Mouse (Mus musculus) left cerebral cortex, adult 2 months (tissue): ENCODE results near the gene E330014E10Rik. TPM values are rescaled to one million over a fixed set of nuclear protein-coding genes. Genes with fewer than 3 reads are reported as not detected.
"Not testable (repeated sequence)": the region's sequence is repeated elsewhere in the genome, so short reads cannot be mapped to it uniquely, and the experiment has no call there.

Experiments
- DNase-seq, 2 experiments: peaks; one replicate each; pipeline ENCODE4 v3.0.0; 2021 to 2022; ENCODE audit warnings: low spot score in 2 of 2, mixed read lengths in 1 of 2; ENCODE audit errors: extremely low spot score in 1 of 2
- H3K27ac ChIP-seq: fragments of 200-600 bp; 2 replicates; pipeline ENCODE4 v1.8.1; 2022
- H3K4me3 ChIP-seq: fragments of 200-600 bp; 2 replicates; pipeline ENCODE4 v1.8.1; 2022
- CTCF ChIP-seq: fragments of 200-600 bp; IDR thresholded peaks from 2 replicates; pipeline ENCODE4 v1.8.1; 2022; ENCODE audit warnings: antibody characterized with exemption, mild to moderate bottlenecking, moderate library complexity
- intact Hi-C: fragments of 180-260 bp; cut with DNase I; formaldehyde crosslinking; loops from one replicate; pipeline ENCODE4 v1.15.1; 2025
- long read RNA-seq, 2 experiments: library from polyadenylated mRNA; stranded (forward); transcript quantifications; one replicate each; pipeline ENCODE4 v2.0.0; 2021; ENCODE audit warnings: borderline mapping rate in 2 of 2
- total RNA-seq, 2 experiments: library from RNA; stranded (reverse); gene quantifications; 2 replicates each; pipeline ENCODE4 v1.2.3; 2021

E330014E10Rik gene
- not detected for total RNA-seq
- long read RNA-seq, experiment 1 = 0 reads
- long read RNA-seq, experiment 2 = 0 reads

DNA sequence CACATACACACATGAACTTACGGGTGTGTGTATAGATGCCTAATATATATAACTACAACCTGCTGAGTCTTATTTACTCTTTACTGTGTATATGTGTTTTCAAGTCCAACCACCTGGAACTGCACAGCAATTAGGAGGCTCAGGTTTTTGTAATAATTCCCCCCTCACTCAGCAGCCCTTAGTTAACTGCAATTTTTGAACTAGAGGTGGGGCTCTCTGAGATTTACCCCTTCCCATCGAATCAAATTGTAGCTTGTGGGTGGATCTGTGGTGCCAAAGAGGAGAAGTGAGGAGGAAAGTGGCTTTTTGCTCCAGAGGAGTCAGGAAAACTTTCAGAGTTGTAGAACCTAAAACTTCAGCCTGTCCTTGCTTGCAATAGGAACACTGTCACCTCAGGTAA, at the start of gene E330014E10Rik:
TSS of gene E330014E10Rik (plus strand) at position 301 of the 400 bp plus-strand sequence.
- DNase-seq, H3K27ac ChIP-seq, intact Hi-C loops: not testable (repeated sequence)

DNA sequence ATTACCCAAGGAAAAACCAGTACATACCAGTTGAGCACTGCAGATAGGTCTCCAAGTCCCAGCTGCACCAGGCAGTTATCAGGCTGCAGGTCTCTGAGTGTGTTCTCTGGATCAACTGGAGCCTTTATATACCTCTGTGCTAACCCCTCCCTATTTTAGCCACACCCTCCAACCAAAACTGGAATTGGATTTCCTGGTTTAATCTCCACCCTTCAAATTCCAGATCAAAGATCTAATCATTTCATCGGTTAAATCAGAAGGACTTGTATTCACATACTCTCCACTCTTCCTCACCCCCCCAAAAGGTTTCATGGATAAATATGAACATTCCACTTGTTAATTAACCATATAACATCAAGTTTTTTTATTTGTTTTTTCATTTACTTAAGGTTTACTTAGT, 39.7 kb upstream of the E330014E10Rik start, which contains the start of gene Gm7978:
TSS of gene Gm7978 (minus strand) at position 101 of the 400 bp plus-strand sequence.
- H3K4me3 ChIP-seq, intact Hi-C loops, H3K27ac ChIP-seq, DNase-seq: not testable (repeated sequence)

More for the DNA sequence above, at the start of gene E330014E10Rik:
- not testable (repeated sequence) for H3K4me3 ChIP-seq

DNA sequence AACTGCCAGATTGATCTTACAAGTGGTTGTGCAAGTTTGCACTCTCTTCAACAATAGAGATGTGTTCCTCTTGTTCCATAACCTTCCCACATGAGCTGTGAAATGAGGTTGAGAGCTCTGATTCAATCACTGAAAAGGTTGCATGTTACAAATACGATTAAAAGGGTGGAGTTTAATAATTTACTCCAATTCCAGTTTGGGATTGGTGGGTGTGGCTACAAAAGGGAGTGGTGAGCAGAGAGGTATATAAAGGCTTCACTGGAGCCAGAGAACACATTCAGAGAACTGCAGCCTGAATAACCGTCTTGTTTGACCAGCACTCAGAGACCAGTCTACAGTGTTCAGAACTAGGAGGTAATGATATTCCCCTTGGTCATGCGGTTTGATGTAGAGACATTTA, 34.1 kb upstream of the E330014E10Rik start, which contains the start of gene Gm7982:
TSS of gene Gm7982 (plus strand) at position 301 of the 400 bp plus-strand sequence.
- H3K27ac ChIP-seq, H3K4me3 ChIP-seq, DNase-seq, intact Hi-C loops: not testable (repeated sequence)

DNA sequence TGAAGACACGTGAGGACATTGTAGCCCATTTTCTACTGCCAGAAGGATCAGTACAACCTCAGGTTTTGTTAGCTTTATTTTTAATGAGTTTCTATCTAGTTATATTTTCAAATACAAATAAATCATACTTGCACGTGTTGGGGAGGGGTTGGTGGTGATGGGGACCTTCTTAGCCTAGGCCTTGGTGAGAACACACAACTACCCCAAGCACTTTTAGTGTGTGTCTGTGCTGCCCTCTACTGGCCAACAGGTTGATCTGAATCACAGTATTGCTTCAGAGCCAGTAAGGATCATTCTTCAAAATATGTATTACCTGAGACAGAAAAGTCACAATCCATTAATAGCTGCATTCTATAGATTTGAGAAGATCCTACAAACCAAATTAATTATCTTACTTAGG, 35.1 kb downstream of the E330014E10Rik start:
- H3K4me3 ChIP-seq, H3K27ac ChIP-seq, DNase-seq, intact Hi-C loops: not testable (repeated sequence)

DNA sequence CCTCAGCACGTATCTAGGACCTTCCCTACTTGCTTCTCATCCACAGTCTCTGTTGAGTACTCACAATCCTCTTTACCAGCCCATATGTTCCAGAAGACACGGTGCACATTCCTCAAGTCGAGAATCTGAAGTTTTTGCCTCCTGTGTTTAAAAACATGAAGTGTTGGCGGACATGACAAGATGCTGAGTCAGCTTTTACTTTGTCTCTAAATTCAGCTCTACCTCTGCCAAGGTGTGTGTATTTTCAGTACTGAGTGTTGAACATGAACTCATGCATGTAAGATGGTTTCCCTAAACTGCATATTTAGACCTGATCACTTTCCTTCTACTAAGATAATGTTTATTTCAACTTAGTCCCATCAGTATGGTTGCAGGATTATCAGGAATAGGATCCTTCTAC, 60.8 kb downstream of the E330014E10Rik start:
- intact Hi-C loops = no loop called here
- Histone ChIP-seq H3K4me3 (no peak overlapping the region), H3K27ac (no peak overlapping the region)
- no peak for DNase-seq
- TF ChIP-seq CTCF = no peak

DNA sequence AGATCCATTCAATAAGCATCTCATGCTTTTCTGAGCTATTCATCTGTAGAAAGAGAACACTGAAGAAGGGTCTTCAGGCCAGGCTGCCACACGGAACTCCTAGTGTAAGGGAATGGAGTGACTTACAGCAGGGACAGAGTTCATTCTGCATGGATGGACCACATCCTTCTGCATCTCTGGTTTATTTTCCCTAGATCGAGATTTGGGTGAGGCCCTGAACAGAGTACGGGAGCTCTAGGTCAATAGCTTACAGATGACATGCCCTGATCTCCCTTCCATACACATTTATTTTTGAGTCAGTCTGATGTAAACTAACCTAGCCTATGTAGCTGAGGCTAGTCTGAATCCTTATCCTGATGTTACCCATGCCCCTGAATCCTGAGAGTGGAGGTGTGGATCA, 78.2 kb downstream of the E330014E10Rik start:
- no peak for TF ChIP-seq CTCF
- Histone ChIP-seq H3K4me3 (no peak overlapping the region), H3K27ac (no peak overlapping the region)
- DNase-seq = no peak
- intact Hi-C loops = no loop called here

Other genes starting within 250 kb of the E330014E10Rik start
- gene Gm7971, start 181.1 kb upstream of the E330014E10Rik start, total RNA-seq = not detected
- gene Gm7978, start 39.8 kb upstream of the E330014E10Rik start, total RNA-seq = not detected
- gene Gm7982, start 34.0 kb upstream of the E330014E10Rik start, total RNA-seq = not detected
- not detected for gene Cxcl13, start 181.0 kb downstream of the E330014E10Rik start, total RNA-seq